Mouse (Mus musculus): ENCODE measurements around the gene Tox3.

- no peak for TF ChIP-seq POLR2A (IDR thresholded peaks at IDR 0.05; ENCODE audit: insufficient read depth, low read depth, low read length)
- no peak for TF ChIP-seq CTCF (IDR thresholded peaks at IDR 0.05; ENCODE audit: insufficient read depth, low read depth, low read length)
Measured at GRCm38 (mm10) chr8:90348926-90349683, 962 bp upstream of the Tox3 start.
